Mouse (Mus musculus): ENCODE data around the gene Myl4.

- no peak for TF ChIP-seq CTCF (conservative IDR thresholded peaks at IDR 0.05; ENCODE audit: low read length)
- no peak for TF ChIP-seq POU5F1 (IDR thresholded peaks at IDR 0.05; ENCODE audit: borderline replicate concordance, low read length)
These were observed 42.0 kb upstream of the Myl4 start for GRCm38 (mm10) chr11:104508455-104508854.
